Comparison of ENCODE assay signal across 16 mouse cellular contexts in genomic region chr19:45582161-45582560, GRCm38 (mm10). TPM values are rescaled to one million over a fixed set of nuclear protein-coding genes. Genes with fewer than 3 reads are reported as not detected.
DNase-seq lines count a peak whose midpoint lies in the region; ATAC-seq and TF ChIP-seq lines count a peak whose summit lies in the region.
"Had no signal": no experiment of that assay in that cellular context is flagged by ENCODE, and none has a peak within 500 bp of the region (broad histone marks: within the 10 kb centered on the region; RNA-seq: fewer than 3 reads in every experiment).

No protein-coding gene starts in this region.

- 0 out of 2 replicates have a peak overlapping the region, but pooled peaks have one; percentile 49 for H3K27ac ChIP-seq in kidney, embryonic 15.5 days
- no peak overlapping the region for H3K27ac ChIP-seq in kidney, adult 2 months (ENCODE audit: insufficient read depth, low read depth, low read length)
- peak overlapping the region; percentile 23; the same call in 1 of the 2 replicates for H3K27ac ChIP-seq in neural tube, embryonic 14.5 days (ENCODE audit: low read depth, low read length)
- H3K27ac ChIP-seq in hindbrain, embryonic 12.5 days: 0 out of 2 replicates have a peak overlapping the region, but pooled peaks have one; percentile 4
- 0 out of 2 replicates have a peak overlapping the region, but pooled peaks have one; percentile 1 for H3K27ac ChIP-seq in midbrain, embryonic 13.5 days
- H3K27ac ChIP-seq: gastrocnemius, adult 2 months had no signal

- peaks cover 30% of the 10 kb centered on the region for H3K36me3 ChIP-seq in kidney, embryonic 15.5 days
- no peaks in the 10 kb centered on the region for H3K36me3 ChIP-seq in kidney, adult 2 months (ENCODE audit: control insufficient read depth, insufficient read depth, low read length)
- peaks cover 12% of the 10 kb centered on the region for H3K36me3 ChIP-seq in neural tube, embryonic 14.5 days (ENCODE audit: control insufficient read depth, insufficient read depth, low read length)
- H3K36me3 ChIP-seq in hindbrain, embryonic 12.5 days: peaks cover 19% of the 10 kb centered on the region
- peaks cover 26% of the 10 kb centered on the region for H3K36me3 ChIP-seq in midbrain, embryonic 13.5 days

- no peak overlapping the region; the same call in 1 of the 2 replicates for H3K9ac ChIP-seq in kidney, embryonic 15.5 days
- no peak overlapping the region for H3K9ac ChIP-seq in neural tube, embryonic 14.5 days (replicated peaks; ENCODE audit: low read depth, low read length)
- 0 out of 2 replicates have a peak overlapping the region, but pooled peaks have one; percentile 15 for H3K9ac ChIP-seq in hindbrain, embryonic 12.5 days
- H3K9ac ChIP-seq in midbrain, embryonic 13.5 days (replicated peaks): no peak overlapping the region; the same call in 1 of the 2 replicates

- H3K4me3 ChIP-seq in kidney, embryonic 15.5 days (replicated peaks): no peak overlapping the region
- H3K4me3 ChIP-seq in kidney, adult 2 months (ENCODE audit: insufficient read depth, low read depth, low read length): no peak overlapping the region
- H3K4me3 ChIP-seq in neural tube, embryonic 14.5 days (ENCODE audit: low read depth, low read length): no peak overlapping the region
- no peak overlapping the region for H3K4me3 ChIP-seq in hindbrain, embryonic 12.5 days
- no peak overlapping the region for H3K4me3 ChIP-seq in midbrain, embryonic 13.5 days (replicated peaks)
- H3K4me3 ChIP-seq: gastrocnemius, adult 2 months had no signal

- no peaks in the 10 kb centered on the region for H3K27me3 ChIP-seq in kidney, embryonic 15.5 days
- H3K27me3 ChIP-seq in kidney, adult 2 months (replicated peaks; ENCODE audit: control insufficient read depth, insufficient read depth, low read length): no peaks in the 10 kb centered on the region
- no peaks in the 10 kb centered on the region for H3K27me3 ChIP-seq in neural tube, embryonic 14.5 days (ENCODE audit: control insufficient read depth, insufficient read depth, low read length)
- peaks cover 59% of the 10 kb centered on the region for H3K27me3 ChIP-seq in hindbrain, embryonic 12.5 days
- peaks cover 71% of the 10 kb centered on the region for H3K27me3 ChIP-seq in midbrain, embryonic 13.5 days

- DNase-seq in kidney, adult 2 months: no peak
- DNase-seq in neural tube, embryonic 10.5 days (ENCODE audit: extremely low spot score, low spot score): no peak
- no peak for DNase-seq in gastrocnemius, postnatal 25 days
- no peak for DNase-seq in heart, postnatal 4 days
- DNase-seq: cerebellum, adult 11 months; gastrocnemius, adult 2 months; kidney, postnatal 36 days; left cerebral cortex, postnatal 4 days; lung, adult 18-20 months; thymus, postnatal 4 days had no signal

- TF ChIP-seq POLR2A in kidney, adult 2 months (IDR thresholded peaks at IDR 0.05; ENCODE audit: low read depth, low read length): no peak

- H3K9me3 ChIP-seq in kidney, embryonic 15.5 days (replicated peaks): no peaks in the 10 kb centered on the region
- H3K9me3 ChIP-seq in neural tube, embryonic 14.5 days (ENCODE audit: control insufficient read depth, low read length): no peaks in the 10 kb centered on the region
- no peaks in the 10 kb centered on the region for H3K9me3 ChIP-seq in hindbrain, embryonic 12.5 days (replicated peaks)
- H3K9me3 ChIP-seq in midbrain, embryonic 13.5 days: no peaks in the 10 kb centered on the region

- H3K4me1 ChIP-seq in kidney, embryonic 15.5 days: peaks cover 14% of the 10 kb centered on the region
- H3K4me1 ChIP-seq in kidney, adult 2 months (ENCODE audit: control insufficient read depth, insufficient read depth, low read length): no peaks in the 10 kb centered on the region
- H3K4me1 ChIP-seq in neural tube, embryonic 14.5 days (ENCODE audit: control insufficient read depth, insufficient read depth, low read length): peaks cover 12% of the 10 kb centered on the region; the same call in 1 of the 2 replicates
- peaks cover 31% of the 10 kb centered on the region for H3K4me1 ChIP-seq in hindbrain, embryonic 12.5 days
- peaks cover 34% of the 10 kb centered on the region for H3K4me1 ChIP-seq in midbrain, embryonic 13.5 days (replicated peaks)

- no peak for ATAC-seq in kidney, embryonic 15.5 days (replicated peaks; ENCODE audit: low FRiP score)
- ATAC-seq in neural tube, embryonic 14.5 days (ENCODE audit: low read depth): no peak
- peak; percentile 3; the same call in 1 of the 2 replicates for ATAC-seq in hindbrain, embryonic 12.5 days (ENCODE audit: low FRiP score)
- no peak for ATAC-seq in midbrain, embryonic 13.5 days
- ATAC-seq: activated CD4-positive, CD25-positive, alpha-beta regulatory T cell, adult 4 months; CD4-positive, CD25-positive, alpha-beta regulatory T cell, adult 4 months had no signal

- 36% methylated on average over 8 of the region's 8 CpGs for WGBS in kidney, embryonic 15.5 days
- 60% methylated on average over 8 of the region's 8 CpGs for WGBS in kidney, adult 2 months
- 11% methylated on average over 8 of the region's 8 CpGs for WGBS in neural tube, embryonic 14.5 days
- WGBS in hindbrain, embryonic 12.5 days: 5% methylated on average over 8 of the region's 8 CpGs
- 12% methylated on average over 8 of the region's 8 CpGs for WGBS in midbrain, embryonic 13.5 days

- no peak overlapping the region for H3K4me2 ChIP-seq in kidney, embryonic 15.5 days
- no peak overlapping the region for H3K4me2 ChIP-seq in neural tube, embryonic 14.5 days (ENCODE audit: low read depth, low read length)
- no peak overlapping the region for H3K4me2 ChIP-seq in hindbrain, embryonic 12.5 days (replicated peaks)
- H3K4me2 ChIP-seq in midbrain, embryonic 13.5 days (replicated peaks): no peak overlapping the region

- TF ChIP-seq CTCF in kidney, adult 2 months (conservative IDR thresholded peaks at IDR 0.05; ENCODE audit: insufficient read depth, insufficient read length, low read depth, low read length): no peak

RNA-seq across cellular contexts. Expression of gene Gm17018, which starts 21.7 kb away (rescaled TPM):
- 48.9 and 53.3 TPM in 2 replicates for polyA plus RNA-seq in kidney, embryonic 15.5 days (2015; fragmentation: Nextera tagmentation; extraction: Ambion mirVana)
- 10.9 and 16.3 TPM in 2 replicates for polyA plus RNA-seq in kidney, adult 2 months (2012; rRNA removed)
- polyA plus RNA-seq in neural tube, embryonic 14.5 days (2014; fragmentation: Nextera tagmentation; extraction: Ambion mirVana): 68.1 and 76.3 TPM in 2 replicates
- 56.1 and 63.0 TPM in 2 replicates for polyA plus RNA-seq in hindbrain, embryonic 12.5 days (2016; fragmentation: Nextera tagmentation; extraction: Ambion mirVana)
- 50.0 and 57.1 TPM in 2 replicates for polyA plus RNA-seq in midbrain, embryonic 13.5 days (2015; fragmentation: Nextera tagmentation; extraction: Ambion mirVana)
- total RNA-seq in gastrocnemius, postnatal 25 days (2021): 10 to 100 TPM; 16.3 to 16.5 TPM
- 10 to 100 TPM; 17.2 to 22.8 TPM for total RNA-seq in heart, postnatal 4 days (2021)

RNA-seq across cellular contexts. Expression of gene Poll, which starts 21.8 kb away (rescaled TPM):
- polyA plus RNA-seq in kidney, embryonic 15.5 days (2015; fragmentation: Nextera tagmentation; extraction: Ambion mirVana): 18.9 and 19.9 TPM in 2 replicates
- polyA plus RNA-seq in kidney, adult 2 months (2012; rRNA removed): 12.6 and 13.3 TPM in 2 replicates
- 9.2 and 11.7 TPM in 2 replicates for polyA plus RNA-seq in neural tube, embryonic 14.5 days (2014; fragmentation: Nextera tagmentation; extraction: Ambion mirVana)
- polyA plus RNA-seq in hindbrain, embryonic 12.5 days (2016; fragmentation: Nextera tagmentation; extraction: Ambion mirVana): 14.9 and 16.5 TPM in 2 replicates
- 15.8 and 16.6 TPM in 2 replicates for polyA plus RNA-seq in midbrain, embryonic 13.5 days (2015; fragmentation: Nextera tagmentation; extraction: Ambion mirVana)
- total RNA-seq in gastrocnemius, postnatal 25 days (2021): 10 to 100 TPM; 12.5 to 13.2 TPM
- 1 to 10 TPM; 8.1 to 8.5 TPM for total RNA-seq in heart, postnatal 4 days (2021)
